Mouse (Mus musculus) urinary bladder, postnatal 36 days (tissue): ENCODE measurements around the gene Lcorl.

ENCODE experiments used
- DNase-seq, 2 experiments: peaks; one replicate each; pipeline ENCODE4 v3.0.0; 2022; ENCODE audit warnings: low spot score in 2 of 2, mixed read lengths in 1 of 2

Lcorl gene

DNA sequence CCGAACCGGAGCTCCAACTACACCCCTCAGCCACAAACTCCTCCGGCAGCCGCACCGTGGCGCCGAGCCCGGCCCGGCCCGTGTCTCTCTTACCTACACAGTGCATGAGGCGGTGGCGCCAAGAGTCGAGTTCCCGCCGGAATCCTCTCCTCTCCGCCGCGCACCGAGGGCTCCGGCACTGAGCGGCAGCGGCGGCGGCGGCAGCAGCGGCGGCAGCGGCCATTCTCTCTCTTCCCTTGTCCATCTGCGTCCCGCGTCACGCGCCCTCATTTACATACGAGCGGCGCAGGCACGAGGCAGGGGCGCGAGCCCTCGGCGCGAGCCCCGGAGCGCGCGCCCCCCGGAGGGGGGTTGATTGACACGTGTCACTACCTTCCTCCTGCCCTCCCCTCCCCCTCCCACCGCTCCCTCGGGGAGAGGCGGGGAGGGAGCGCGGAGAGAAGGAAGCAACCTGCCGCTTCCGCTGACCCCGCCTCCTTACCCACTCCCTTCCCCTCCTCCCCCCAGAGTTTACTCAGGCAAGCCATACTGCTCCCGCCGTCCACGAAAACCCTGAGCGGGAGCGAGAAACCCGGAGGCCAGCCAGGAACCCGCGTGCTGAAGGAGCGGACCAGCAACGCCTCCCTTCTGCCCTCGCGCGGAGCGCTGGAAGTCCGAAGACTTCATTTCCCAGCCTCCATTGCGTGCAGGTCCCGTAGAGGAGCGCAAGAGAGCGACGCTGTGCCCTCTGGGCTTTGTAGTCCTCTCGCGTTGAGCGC is at the start of gene Lcorl:
TSS of gene Lcorl (minus strand) at position 362 of the 758 bp plus-strand sequence.
- peak; percentile 92 to 95 for DNase-seq

DNA sequence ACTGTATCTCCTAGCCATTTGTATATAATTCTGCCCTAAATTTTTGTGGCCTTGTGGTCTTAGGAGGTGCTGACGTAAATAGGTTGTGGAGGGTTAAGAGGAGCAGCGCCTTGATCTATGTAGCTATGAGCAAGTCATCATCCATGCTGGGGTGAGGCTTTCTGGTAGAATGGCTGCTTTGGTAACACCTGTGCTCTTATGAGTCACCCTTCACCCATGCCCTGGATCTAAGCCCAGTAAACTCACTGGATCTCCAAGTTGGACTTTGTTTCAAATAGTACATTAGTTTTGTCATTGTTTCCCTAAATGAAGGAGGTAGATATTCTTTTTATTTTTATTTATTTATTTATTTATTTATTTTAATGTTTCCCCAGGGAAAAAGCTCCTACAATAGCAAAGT is 47.3 kb upstream of the Lcorl start:
- no peak for DNase-seq

DNA sequence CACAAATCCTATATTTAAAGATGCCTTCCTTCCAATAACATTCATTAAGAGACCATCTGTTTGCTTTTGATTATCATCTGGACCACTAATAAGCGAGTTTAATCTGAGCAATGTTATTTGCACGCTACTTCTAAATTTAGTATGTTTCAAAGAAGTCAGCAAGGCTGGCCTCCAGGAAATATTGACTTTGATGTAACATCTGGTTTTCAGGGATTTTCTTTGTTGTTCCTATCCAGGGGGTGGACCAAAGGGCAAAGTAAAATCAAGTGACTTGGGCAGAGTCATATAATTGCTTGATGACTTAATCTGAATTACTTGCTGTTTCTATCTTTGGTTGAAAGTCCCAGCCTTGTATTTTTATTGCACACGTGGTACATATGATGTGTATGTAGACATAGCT is 45.8 kb upstream of the Lcorl start:
- DNase-seq = no peak

DNA sequence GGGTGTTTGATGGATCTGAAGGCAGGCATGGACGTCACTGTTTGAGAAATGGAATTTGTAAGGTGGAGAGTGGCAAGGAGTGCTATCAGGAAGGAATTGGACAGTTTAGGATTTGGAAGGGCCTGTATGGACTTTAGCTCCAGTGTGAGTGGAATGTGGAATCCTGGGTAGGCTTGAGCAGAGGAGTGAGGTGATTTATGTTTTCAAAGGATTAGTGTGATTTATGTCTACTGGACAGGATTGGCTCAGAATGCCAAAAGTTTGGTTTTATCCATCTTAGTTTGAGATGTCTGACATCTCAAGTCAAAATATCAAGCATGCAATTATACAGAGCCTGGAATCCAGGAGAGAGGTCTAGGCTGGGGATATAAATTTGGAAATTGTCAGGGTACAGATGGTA is 37.9 kb upstream of the Lcorl start:
- DNase-seq = no peak

DNA sequence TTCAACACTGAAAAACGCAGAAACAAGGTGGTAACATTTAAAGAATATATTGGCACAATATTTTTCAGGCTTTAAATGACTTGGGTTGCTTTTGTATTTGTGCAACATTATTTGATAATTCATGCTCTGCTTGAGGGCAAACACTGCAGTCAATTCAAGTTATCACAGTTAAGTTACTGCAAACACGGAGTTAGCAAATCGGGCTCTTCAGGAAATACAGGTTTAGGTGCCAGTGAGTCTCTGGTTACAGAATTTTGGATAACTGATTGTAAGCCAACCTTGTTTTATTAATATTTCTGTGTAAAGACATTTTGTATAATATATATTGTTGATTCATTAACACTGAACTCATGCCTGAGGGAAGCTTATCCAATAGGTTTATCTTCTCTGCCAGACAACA is 36.3 kb upstream of the Lcorl start:
- DNase-seq = peak; percentile 30 to 50

DNA sequence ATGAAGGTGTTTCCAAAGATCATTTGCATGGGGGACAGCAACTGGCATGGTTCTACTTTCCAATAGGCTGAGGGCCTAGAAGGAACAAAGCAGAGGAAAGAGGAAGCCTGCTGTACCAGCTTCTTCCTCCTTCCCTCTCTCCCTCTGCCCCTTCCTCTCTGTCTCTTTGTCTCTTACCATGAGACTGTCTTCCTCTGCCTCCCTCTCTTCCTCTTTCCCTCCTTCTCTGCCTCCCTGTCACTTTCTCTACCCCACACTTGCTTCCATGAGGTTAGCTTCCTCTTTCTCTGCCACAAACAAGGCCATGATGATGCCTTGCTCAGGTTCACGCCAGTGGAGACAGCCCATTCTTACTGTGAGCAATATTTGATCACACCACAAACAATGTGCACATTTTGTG is 18.9 kb upstream of the Lcorl start:
- no peak for DNase-seq

DNA sequence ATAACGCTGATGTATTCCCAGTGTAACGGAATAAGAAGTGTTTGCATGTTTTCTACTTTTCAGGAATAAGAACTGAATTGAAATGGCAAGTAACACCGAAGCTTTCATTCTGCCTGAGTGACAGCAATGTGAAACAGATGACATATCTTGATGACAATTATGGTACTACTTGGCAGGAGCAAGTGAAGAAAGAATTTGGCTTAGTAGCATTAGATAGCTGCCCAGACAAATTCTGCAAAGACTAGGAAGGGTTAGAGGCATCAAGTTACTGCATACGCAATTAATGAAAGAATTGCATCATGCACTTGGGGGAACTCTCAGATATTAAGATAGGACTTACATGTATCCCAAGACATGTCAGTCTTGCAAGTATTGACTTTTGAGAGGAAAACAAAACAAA is 18.1 kb upstream of the Lcorl start:
- no peak for DNase-seq

DNA sequence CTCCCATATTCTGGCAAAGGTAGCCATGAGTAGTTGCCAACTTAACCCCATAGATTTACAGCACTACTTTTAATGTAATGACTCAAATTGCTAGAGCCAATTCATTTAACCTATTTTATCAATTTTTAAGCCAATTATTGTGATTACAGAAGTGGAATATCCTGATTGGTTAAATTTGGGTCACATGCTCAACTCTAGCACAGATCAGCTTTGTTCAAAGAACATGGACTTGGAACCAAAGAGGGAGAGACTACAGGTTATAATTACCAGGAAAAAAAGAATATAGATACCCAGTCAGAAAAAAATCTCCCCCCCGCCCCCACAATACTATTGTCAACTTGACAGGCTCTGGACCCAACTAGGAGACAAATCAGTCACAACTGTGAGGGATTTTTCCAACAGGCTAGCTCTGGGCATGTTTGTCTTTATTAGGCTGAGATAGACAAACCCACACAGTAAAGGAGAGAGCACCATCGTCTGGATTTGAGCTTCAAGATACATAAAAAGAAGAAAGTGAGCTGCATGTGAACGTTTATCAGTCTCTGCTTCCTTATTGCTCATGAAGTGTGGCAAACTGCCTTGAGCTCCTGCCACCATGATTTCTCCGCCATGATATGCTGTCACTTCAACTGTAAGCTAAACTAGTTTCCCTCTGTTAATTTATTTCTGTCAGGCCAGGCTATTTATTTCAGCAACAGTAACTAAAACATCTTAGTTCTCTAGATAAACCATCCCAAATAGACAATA is 17.0 kb upstream of the Lcorl start:
- DNase-seq = no peak

DNA sequence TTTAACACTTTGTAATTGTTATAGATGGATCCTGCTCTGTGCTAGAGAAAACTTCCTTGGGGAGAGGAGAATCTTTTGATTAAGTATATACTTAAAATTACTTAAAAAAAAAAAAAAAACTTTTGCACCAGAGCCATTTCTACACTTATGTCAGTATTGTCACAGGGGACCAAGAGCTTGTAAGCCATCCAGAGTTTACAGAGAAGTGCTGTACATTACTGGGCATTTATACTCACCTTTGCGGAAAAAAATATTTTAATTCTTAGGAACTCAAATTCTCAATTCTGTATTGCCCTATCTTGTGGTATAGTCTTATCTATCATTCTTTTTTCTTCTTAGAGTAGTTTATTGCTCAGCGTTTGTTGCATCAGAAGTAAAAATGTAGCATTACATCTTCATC is 953 bp upstream of the Lcorl start:
- DNase-seq = no peak

DNA sequence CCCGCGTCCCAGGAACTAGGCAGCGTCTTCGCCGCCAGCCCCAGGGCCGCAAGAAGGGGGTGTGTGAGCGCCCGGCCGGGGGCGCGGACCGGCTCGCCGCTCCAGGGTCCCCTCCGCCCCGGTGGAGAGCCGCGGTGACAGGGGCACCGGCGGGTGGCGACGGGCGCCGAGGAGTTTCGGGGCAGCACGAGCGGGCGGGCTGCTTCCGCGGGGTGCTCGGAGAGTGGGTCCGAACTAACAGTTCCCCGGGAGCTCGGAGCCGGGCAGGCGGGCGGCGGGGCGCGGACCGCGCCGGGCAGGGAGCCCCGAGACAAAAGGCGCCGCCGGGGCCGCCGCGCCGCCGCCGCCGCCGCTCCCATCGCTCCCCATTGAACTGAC is 550 bp downstream of the Lcorl start:
- no peak for DNase-seq

DNA sequence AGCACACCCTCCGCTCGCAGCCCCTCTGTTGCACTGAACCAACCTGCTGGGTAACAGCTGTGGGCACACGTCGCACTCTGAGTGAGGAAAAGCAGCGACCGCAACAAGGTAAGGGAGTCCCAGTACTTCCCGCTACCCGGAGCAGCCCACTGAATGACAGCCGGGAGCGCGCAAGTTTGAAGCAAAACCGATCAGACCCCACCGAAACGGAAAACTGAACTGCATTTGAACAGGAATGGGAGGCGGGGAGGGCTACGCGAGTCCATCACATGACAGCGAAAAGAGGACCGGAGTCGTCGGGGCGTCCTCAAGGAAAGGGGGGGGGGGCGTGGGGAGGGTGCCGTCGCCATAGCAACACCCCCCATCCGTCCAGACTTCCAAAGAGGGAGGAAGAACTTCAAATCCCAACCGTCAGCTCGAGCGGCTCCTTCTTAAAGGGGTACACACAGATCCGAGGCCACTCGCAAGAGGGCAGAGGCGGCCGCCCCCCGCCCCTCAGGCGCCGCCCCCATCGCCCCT is 1.1 kb downstream of the Lcorl start:
- DNase-seq = peak; percentile 33 to 38

DNA sequence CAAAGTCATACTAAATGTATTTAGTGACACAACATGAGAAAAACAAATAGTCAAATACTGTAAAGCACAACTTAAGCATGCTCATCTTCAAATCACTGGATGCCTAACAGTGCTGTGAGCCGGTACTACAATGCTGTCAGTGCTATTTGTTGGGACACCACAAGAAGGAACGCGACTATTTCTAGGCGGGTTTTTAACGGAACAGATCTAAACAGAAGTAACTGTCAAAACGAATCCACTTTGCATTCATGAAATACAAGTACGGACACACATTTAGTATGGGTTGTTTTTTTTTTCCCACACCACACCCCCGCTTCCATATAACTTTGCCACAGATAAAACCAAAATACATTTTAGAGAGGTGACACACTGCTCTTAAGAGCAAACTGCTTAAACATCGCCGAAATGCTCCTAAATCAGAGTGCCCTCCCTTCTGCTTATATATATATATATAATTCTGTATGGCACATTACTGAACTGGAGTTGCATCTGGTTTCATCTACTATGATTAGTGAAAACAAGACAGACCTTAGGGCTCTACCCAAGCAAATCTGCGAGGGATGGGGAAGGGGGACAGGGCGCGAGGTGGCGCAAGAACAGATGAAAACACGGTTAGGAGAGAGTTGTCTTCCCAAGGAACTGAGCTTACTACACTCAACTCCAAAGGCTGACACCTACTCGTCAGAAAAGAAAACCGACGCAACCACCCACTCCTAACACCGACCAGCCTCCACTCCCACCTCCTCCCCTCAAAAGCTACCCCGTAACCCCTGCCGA is 1.7 kb downstream of the Lcorl start:
- DNase-seq = peak; percentile 33 to 57

DNA sequence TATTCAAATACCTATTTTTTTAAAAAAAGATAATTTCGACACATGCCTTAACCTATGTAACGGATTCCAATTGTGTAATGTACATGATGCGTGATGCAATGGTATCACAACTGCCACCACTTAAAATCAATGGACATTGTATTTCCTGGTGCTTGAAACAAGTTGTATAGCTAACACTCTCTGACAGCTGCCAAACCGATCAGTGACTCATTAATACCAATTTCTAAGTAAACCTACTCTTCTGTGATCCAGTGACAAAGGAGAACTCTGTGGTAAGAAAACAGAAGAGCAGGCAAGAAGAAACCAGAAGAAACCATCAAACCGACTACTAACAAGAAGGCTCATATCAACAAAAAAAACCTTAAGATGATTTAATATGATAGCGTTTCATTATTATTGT is 12.7 kb downstream of the Lcorl start:
- no peak for DNase-seq

DNA sequence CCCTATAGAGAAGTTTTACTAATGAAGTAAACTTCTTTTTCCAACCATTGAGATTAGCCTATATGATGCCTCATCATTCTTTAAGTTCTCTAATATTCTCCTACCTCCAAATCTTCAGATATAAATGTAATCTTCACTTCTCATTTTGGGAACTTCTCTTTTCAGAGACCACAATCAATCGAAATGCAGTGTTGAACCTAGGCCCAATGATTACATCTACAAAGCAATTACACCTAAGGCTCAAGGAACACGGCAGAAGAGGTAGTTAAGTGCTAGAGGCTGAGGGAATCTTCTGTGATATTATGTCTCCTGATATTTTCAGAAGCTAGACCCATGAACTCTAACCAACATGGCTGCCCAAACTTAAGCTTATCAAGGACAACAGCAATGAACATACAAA is 22.3 kb downstream of the Lcorl start:
- no peak for DNase-seq

DNA sequence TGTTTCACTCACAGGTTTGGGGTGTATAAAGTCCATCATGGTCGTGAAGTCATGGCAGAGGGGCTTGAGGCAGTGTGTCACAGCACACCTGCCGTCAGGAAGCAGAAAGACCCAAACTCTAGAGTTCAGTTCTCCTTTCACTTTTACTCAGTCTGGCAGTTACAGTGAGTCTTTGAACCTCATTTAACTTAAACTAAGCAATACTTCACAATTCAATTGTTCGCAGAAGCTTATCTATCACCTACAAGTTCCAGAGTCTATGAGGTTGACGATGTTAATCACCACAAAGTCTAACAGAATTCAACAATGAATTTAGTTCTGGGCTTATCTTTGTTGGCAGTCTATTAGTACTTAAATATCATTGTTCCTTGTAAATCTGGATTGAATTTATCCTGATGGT is 45.9 kb downstream of the Lcorl start:
- no peak for DNase-seq

DNA sequence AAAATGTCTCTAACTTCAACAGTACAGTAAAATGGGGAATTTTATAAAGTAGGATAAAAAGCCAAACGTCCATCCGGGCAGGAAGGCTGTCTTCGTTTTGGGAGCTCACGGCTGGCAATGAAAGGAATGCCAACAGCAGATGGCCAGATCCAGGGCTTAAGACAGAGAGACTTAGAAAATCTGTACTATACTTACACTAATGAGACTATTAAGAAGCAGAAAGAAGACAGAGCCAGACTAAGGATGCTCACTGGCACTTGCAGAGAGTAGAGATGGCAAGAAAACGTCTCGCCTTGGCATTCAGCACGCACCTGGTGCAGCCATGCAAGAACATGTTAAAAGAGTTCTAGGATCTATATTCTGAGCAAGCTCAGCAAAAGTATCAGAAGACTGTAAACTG is 65.6 kb downstream of the Lcorl start:
- no peak for DNase-seq

DNA sequence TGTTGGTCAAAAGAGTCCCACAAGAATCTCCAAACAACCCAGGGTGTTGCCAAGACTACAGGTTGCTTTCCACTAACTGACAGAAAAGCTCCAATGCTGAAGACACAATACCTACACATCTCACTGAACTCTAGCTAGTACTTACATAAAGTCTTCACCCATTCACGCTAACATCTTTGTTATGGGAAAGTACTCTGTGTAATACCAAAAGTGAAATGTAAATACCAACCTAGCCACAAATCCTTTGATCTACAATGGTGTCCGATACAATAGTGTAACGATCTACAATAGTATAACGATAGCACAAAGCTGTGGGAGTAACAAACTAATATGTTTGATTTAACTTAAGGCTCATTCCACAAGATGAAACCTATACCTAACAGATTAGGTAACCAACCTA is 67.2 kb downstream of the Lcorl start:
- no peak for DNase-seq

DNA sequence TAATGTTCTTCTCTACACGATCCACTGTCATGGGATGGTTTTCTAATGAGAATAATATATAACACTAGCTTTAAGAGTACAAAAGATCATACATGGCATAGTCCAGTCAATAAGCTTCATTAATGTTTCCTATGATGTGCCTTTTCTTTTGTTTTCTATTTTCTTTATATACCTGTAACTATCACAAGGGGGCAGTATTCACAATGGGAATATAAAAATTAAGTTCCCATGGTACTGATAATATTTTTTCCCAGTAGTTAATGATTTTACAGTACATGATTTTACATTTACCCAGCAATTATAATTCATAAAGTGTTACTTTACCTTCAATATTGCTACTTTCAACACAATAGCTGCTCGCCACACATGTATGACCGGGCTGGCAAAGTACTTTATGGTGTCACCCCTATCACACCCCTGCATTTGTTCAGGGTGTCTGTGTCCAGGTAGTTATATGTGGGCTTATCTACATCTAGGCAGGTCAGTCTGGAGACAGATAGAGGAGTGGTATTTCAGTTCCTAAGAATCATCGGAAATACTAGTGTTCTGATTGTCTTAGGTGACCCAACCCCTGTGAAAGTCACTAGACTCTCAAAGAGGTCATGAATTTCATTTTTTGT is 99.8 kb downstream of the Lcorl start:
- DNase-seq = no peak

DNA sequence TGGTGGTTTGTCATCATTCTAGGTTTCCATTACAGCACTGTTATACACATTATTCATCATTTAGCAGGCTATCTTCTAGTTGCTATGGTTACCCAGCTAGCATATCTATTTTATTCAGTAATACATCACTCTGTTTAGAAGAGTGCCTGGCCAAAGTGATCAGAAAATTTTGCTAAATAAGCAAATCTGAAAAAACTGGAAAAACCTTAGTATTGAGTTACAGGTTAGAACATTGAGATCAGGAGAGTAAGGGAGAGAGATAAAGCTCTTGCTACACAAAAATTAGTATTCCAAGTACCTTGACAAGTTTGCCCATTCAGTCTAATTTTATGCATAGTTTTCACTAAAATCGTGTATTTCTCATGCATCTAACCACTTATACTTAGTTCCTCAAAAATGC is 119.5 kb downstream of the Lcorl start:
- no peak for DNase-seq

DNA sequence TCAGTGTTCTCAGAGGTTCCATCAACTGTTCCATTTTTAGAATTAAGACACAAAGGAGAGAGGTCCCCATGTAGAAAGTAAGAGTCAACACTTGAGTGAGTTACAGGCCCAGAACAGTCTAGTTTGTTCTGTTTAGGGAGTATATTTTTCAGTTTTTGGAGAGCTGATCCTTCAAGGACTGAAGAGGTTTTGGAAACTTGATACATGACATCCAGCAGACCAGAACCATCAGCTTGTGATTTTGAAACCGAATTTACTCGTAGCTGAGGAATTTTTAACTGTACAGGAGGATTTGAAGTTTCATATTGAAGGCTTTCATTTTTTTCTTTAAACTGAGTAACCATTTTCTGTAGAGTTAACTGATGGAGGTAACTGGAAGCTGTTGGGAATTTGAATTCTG is 123.7 kb downstream of the Lcorl start:
- no peak for DNase-seq

DNA sequence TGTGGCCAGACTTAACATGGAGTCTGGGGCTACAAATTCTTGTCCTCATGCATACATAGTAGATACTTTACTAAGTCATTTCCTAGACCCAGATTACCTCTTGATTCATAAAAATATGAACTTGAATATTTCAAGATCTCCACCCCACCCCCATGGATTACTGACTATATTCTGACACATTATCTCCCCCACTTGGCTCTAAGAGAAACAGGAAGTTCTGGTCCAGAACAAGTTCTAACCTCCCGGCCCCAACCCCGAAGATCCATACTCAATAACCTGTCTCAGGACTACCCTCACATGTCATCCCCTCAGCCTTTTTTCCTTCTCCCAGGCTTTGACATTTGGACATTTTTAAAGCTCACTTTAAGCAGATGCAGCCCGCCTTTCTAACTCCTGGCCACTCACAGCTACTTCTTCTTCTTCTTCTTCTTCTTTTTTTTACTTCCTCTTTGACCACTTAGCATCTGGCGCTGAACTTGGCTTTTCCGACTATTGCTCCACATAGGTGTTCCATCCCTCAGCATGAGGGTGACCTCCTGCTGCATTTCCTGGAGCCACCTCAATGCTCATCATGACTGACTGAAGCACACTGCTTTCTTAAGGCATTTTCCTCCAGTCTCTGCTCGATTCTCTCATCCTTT is 138.4 kb downstream of the Lcorl start:
- no peak for DNase-seq

DNA sequence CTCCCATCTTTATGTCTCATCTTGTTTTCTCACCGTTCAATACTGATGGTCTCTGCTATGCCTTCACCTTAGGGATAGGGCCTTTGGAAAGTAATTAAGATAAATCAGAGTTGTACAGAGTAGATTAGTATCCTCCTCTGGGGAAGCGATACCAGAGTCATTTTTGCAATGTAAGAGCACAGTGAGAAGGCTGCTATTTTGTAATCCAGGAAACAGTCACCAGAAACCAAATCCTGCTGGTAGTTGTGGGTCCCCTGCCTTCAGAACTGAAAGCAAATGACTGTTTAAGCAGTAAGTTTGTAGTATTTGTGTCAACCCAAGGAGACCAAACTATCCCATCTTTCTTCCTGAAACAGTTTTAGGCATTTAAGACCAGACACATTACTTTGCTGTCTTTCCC is 147.8 kb downstream of the Lcorl start:
- no peak for DNase-seq
